Mouse (Mus musculus): ENCODE data around the gene Cnot11. TPM values are rescaled to one million over a fixed set of nuclear protein-coding genes. Genes with fewer than 3 reads are reported as not detected.

Gene Cnot11
- total RNA-seq, 2 experiments from 2014 or later: 24.4 to 26.4 TPM

DNA sequence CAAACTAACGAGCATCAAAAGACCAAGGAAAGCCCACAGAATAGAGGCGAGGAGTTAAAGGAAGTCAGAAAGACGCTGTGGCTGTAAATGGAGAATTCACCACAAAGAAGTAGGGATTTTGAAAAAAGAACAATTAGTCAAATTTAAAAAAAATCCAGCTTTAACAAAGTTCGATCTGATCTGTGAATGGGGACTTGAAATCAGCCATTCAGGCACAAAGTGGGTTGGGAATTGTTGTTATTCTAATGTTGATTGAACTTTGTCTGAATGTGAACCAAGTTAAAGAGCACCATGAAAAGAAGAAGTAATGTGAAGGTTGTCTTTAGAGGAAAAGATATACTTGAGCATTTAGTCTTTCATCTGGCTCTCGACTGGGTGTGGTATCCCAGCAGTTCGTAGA lies 6.5 kb upstream of the Cnot11 start:
- intact Hi-C loops (cut with DNase I): loop anchor here (10.0 kb wide), 1 partner anchor 324 kb away; no protein-coding TSS in a partner anchor
- DNase-seq (ENCODE audit: extremely low spot score in 1 of 2, low spot score in 2 of 2): no peak

DNA sequence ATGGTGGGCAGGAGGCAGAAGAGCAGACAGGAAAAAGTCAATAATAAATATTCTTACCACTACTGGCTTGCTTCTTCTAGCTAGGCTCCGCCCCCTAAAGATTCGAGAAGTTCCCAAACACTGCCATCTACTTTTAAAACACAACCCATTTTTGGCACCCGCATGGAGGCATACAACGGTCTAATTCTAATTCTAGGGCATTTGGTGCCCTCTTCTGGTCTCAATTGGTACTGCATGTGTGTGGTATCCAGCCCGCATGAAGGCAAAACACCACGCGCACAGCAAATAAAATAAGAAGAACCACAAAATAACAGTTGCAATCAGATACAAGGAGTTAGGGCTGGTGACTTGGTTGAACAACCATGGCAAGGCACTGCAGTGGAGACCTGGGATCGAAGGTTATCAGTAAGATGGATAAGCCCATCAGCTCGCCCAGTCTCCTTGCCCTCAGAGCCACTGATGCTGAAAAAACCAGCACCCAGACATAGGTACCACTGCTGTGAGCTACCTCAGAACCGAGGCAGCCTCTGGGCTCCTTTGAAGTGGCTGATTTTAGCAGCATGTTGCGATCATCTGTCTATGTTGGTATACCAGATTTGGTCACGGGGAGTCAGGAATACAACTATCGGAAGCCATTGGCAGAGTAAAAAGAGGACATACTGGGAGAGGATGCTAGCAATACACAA lies 4.4 kb upstream of the Cnot11 start:
- intact Hi-C loops (cut with DNase I): loop anchor here (10.0 kb wide), 1 partner anchor 636 kb away; the partner anchor contains the start of gene Chst10

DNA sequence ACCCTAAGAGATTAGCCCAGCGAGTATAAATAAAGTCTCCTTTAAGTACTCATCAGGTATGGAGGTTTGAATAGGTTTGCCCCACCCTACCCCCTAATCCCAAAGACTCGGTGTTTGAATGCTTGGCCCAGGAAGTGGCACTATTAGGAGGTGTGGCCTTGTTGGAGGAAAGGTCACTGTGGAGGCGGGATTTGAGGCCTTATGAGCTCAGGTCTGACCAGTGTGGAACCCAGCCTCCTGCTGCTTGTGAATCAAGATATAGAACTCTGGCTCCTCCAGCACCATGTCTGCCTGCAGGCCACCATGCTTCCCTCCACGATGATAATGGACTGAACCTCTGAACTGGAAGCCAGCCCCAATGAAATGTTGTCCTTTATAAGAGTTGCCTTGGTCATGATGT lies 3.8 kb upstream of the Cnot11 start:
- intact Hi-C loops (cut with DNase I): loop anchor here (10.0 kb wide), 1 partner anchor 636 kb away; the partner anchor contains the start of gene Chst10
- DNase-seq (ENCODE audit: extremely low spot score in 1 of 2, low spot score in 2 of 2): no peak

More for the DNA sequence above, 4.4 kb upstream of the Cnot11 start:
- DNase-seq (ENCODE audit: extremely low spot score in 1 of 2, low spot score in 2 of 2): peak; percentile 77 to 80

DNA sequence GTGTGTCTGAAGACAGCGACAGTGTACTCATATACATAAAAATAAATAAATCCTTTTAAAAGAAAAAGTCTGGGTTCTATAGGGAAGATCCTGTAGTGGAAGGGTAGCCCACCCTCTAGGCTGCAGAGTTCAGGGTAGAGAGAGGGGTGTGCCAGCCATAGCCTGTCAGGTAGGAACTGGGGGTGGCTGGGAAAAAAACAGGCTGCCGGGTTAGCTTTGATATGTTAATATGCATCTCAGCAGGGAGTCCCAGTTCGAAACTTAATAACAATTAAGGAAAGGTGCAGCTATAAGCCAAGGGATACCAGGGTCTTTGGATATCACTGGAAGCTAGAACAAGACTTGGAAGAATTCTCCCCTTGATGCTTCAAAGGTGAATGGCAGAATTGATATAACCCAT lies 875 bp upstream of the Cnot11 start:
- intact Hi-C loops (cut with DNase I): loop anchor here (10.0 kb wide), 1 partner anchor 639 kb away; the partner anchor contains the start of gene Chst10
- no peak for DNase-seq (ENCODE audit: extremely low spot score in 1 of 2, low spot score in 2 of 2)

DNA sequence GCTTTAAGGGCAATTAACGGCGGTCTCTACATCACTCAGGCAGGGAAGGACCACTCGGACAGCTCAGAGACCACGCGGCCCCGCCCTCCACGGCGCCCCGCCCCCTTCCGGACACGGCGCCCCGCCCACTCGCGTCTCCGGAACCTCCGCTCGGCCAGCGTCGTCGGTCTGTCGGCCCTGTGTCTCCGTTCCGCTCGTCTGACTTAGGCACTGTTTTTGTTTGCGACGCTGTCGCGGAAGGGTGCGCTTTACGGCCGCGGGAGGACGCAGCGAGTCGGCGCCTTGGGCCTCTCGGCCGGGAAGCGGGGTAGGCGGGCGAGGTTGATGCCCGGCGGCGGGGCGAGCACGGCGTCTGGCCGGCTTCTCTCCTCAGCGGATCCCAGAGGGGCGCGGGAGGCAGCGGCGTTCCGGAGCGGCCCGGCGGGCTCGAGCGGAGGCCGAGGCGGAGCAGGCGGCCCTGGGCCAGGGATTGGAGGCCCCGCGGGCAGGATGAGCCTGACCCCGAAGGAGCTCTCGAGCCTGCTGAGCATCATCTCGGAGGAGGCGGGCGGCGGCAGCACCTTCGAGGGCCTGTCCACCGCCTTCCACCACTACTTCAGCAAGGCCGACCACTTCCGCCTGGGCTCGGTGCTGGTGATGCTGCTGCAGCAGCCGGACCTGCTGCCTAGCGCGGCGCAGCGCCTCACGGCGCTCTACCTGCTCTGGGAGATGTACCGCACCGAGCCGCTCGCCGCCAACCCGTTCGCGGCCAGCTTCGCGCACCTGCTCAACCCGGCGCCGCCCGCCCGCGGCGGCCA lies 921 bp downstream of the Cnot11 start:
- intact Hi-C loops (cut with DNase I): loop anchor here (10.0 kb wide), 1 partner anchor 641 kb away; the partner anchor contains the start of gene Chst10
- peak; percentile 97 to 98 for DNase-seq (ENCODE audit: extremely low spot score in 1 of 2, low spot score in 2 of 2)

DNA sequence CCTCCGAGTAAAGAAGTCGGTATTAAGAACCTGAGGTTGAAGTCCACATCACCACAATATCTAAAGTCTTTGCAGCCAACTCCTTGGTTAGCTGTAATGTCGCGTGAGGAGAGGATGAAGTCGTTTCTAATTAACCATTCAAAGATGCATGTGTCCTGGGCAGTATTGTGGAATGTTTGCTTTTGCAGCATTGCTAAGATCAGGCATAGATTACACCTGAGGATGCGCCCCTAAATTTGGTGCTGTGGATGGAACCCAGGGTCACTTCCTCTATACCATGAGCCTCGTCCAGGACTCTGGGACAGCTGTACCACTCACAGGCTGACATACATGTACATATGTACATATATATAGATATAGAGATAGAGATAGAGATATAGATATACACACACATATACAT lies 1.9 kb downstream of the Cnot11 start:
- no peak for DNase-seq (ENCODE audit: extremely low spot score in 1 of 2, low spot score in 2 of 2)
- intact Hi-C loops (cut with DNase I): loop anchor here (10.0 kb wide), 1 partner anchor 642 kb away; the partner anchor contains the start of gene Chst10

DNA sequence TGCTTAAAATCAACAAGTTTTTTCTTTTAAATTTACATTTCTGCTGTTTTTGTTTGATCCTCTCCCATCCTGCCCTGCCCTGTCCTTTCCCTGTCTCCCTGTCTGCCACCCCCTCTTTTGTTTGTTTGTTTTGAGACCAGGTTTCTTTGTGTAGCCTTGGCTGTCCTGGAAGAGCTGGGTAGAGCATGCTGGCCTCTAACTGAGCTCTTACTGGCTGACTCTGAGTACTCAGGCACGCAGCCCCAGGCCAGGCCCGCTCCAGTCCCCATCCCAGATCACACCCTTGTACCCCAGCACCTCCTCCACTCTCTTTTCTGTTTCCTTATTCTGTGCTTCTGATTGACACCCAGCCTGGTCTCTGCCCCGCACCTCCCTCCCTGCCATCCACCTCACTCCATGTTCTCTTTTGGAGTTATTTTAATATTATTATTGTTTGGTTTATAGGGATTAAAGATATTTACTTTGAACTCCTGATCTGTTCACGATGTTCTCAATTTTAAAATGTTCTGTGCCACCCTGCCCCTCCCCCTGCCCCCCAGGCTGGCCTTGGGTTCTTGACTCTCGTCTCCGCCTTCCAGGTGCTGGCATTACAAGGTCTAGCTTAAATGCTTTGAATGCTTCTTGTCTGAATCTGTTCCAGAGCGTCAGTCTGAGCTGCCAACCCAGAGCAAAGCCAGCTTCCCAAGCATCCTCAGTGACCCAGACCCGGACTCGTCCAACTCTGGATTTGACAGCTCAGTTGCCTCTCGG lies 3.0 kb downstream of the Cnot11 start:
- no peak for DNase-seq (ENCODE audit: extremely low spot score in 1 of 2, low spot score in 2 of 2)
- intact Hi-C loops (cut with DNase I): loop anchor here (10.0 kb wide), 1 partner anchor 643 kb away; the partner anchor contains the start of gene Chst10

DNA sequence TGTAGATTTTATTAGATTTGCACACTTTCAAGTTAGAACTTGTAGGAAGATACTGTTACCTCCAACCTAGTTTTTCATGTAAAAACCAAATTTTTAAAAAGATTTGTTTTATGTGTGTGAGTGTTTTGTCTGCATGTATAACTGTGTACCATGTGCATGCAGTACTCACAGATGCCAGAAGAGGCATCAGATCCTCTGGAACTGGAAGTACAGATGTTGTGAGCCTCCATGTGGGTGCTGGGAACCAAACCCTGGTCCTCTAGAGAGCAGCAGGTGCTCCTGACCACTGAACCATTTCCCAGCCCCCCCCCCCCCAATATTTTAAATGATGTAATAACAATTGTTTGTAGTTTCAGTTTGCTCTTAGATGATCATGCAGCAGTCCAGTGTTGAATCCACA lies 5.8 kb downstream of the Cnot11 start:
- intact Hi-C loops (cut with DNase I): no loop called here
- DNase-seq (ENCODE audit: extremely low spot score in 1 of 2, low spot score in 2 of 2): no peak

DNA sequence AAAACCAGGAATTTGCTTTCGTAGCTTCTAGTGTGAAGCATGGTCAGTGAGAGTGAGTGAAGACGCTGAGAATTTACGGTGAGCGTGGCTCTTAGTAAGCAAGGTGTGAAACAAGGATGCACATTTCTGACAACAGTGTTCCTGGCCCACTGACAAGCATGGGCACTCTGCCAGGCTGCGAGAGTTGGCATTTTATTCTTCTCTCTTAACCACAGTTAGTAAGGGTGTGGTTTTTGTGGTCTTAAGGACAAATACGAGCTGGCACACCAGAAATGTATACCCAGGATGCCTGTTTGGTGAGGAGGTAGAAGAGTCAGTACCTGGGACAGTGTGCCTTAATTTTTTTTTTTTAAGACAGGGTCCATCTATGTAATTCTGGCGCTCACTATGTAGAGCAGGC lies 10.8 kb downstream of the Cnot11 start:
- intact Hi-C loops (cut with DNase I): no loop called here
- DNase-seq (ENCODE audit: extremely low spot score in 1 of 2, low spot score in 2 of 2): peak in 1 of 2 experiments; percentile 39

DNA sequence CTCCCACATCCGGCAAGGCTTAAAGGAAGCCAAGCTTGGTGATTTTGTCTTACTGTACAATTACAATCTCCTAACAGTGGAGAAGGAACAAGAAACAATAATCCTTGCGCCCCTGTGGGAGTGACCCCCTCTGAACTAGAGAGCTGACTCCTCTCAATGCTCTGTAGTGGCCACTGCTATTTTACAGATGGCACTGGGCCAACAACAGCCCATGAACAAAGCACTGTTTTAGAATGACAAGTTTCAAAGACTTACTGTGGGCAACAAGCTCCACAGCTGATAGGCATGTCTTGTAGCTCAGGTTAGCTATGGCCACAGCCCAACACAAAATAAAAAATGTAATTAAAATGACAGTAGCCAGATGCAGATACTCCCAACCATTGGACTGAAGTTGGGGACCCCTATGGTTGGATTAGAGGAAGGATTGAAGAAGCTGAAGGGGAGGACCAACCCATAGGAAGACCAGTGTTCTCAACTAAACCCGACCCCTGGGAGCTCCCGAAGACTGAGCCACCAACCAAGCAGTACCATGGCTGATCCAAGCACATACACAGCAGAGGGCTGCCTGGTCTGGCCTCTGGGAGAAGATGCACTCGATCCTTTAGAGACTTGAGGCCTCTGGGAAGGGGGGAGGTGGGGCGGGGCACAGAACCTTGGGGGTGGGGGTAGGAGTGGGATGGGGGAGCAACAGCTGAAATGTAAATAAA lies 11.5 kb downstream of the Cnot11 start:
- DNase-seq (ENCODE audit: extremely low spot score in 1 of 2, low spot score in 2 of 2): no peak
- intact Hi-C loops (cut with DNase I): no loop called here

DNA sequence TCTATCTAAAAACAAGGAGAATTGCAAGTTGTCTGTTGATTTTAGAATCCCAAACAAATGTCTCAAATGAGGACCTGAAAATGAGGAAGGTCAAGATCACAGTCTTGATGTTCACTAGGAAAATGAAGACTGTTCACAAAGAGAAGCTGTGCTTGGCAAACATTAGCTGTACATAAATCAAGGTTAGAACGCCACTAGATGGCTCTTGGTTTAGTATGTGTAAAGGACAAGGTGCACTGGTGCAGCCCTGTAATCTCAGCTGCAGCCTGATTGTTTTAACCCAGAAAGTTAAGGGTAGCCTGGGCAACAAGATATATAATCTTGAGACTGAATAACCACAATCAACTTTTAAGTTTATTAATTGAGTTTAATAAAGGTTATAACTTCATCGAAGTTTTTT lies 12.4 kb downstream of the Cnot11 start:
- intact Hi-C loops (cut with DNase I): no loop called here
- DNase-seq (ENCODE audit: extremely low spot score in 1 of 2, low spot score in 2 of 2): no peak

DNA sequence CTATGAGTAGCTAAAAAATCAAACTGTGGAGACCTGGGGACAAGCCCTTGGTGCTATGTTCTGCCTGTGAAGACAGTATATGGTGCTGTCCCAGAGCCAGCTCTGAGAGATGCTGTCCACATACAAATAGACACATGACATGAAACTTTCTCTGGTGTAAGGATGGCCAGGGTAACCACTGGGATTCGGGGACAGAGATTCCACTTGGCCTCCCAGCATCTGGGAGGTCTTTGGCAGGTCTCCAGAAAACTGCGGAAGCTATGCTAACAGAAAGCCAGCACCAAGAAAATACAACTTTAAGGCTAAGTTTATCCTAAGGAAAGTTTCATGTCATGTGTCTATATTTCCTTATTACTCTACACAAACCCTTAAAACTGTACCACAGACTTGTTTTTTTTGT lies 15.0 kb downstream of the Cnot11 start:
- DNase-seq (ENCODE audit: extremely low spot score in 1 of 2, low spot score in 2 of 2): peak in 1 of 2 experiments; percentile 60
- intact Hi-C loops (cut with DNase I): no loop called here

DNA sequence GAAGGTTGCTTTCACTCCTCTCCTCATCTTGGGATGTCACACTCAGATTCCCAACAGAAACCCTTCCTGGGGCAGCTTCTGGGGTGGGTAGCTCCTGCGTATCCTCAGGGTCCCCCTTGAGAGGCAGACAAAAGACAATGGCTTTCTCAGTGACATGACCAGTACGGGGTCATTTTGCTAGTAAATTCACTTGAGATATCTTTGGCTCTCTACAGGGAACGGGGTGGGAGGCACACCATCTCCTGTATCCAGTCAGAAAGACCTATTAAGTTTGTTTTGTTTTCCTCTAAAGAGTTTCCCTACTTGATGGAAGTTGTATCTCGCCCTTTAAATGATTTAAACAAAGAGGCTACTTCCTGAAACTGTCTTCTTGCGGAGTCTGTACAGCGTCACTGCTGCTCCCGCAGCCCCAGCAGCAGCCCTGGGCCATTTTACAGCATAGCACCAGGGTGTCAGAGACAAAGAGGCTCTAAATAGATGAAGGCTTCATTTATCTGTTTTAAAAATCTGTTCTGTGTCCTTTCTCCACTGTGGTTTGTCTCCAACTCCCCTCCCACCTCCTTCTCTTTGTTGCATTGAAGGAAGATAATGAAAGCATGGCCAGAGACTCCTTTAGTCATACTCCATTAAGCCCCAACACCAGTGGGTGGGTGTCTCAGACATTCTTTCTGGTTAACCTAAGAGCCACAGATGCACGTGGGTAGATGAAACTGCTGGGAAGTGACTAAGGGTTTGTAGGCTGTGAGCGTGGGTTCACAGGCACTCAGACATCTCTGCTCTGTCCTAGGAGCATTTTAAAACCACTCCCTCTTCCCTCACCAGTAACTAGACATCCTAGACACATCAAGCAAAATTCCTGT lies 21.0 kb downstream of the Cnot11 start:
- intact Hi-C loops (cut with DNase I): no loop called here
- no peak for DNase-seq (ENCODE audit: extremely low spot score in 1 of 2, low spot score in 2 of 2)

DNA sequence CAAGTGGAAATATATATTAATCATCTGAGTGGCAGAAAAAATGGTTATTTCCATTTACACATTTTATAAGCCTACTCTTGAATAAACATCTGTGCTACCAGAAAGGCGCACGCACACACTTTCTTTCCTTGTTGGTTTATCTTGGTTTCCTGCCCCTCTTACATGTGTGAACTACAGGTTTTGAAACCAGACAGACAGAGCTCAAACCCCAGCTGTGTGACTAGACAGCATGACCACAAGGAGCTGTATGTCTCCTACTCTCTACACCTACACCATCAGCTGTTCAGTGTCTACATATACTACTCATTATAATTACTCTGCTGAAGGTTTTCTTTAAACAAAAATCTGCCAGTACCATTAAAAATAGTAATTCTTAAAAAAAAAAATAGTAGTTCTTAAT lies 24.2 kb downstream of the Cnot11 start:
- DNase-seq (ENCODE audit: extremely low spot score in 1 of 2, low spot score in 2 of 2): no peak
- intact Hi-C loops (cut with DNase I): no loop called here

DNA sequence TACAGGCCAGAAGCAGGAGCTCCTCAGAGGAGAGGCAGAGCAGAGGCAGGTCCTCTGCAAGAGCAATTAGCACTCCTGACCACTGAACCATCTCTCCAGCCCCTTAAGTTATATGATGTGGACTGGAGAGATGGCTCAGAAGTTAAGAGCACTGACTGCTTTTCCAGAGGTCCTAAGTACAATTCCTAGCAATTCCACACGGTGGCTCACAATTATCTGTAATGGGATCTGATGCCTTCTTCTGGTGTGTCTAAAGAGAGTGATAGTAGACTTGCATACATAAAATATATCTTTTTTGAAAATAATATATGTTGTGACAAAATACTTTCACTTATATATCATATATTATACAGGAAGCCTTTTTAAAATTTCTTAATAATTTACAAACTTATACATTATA lies 27.1 kb downstream of the Cnot11 start:
- intact Hi-C loops (cut with DNase I): no loop called here

DNA sequence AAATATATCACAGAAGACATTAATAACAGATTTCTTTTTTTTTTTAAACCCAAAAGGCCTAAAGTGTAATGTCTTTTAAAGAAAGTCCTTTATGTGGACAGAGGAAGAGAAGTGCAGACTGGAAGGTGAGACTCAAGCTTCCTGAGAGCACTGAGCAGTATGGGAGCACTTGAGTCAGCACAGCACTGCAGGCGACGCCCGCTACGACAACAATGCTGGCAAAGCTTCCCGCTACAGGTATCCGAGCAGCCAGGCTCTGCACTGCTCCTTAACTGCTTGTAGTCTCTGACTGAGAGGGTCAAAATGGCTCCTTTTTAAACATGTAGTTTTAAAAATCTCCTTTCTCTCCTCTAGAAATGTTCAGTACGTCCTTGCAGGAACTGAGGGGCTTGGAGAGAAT lies 28.4 kb downstream of the Cnot11 start:
- intact Hi-C loops (cut with DNase I): no loop called here
- DNase-seq (ENCODE audit: extremely low spot score in 1 of 2, low spot score in 2 of 2): no peak

More for the DNA sequence above, 27.1 kb downstream of the Cnot11 start:
- no peak for DNase-seq (ENCODE audit: extremely low spot score in 1 of 2, low spot score in 2 of 2)

DNA sequence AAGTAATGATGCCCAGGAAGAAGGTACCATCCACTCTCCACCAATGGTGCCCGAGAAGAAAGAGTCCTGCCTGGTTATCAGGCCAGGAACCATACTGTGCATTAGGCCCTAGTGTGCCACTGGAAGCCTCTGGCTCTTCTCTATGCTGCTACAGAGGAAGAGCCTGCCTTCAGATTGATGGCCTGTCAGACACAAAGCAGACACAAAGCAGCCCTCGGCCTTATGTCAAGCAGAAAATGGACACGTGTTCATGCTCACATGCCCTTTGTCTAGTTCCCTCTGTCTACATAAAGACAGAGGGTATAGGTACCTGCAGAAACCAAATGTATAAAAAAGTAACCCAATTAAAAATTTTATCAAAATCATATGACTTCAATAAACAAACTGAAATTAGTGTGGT lies 29.8 kb downstream of the Cnot11 start:
- DNase-seq (ENCODE audit: extremely low spot score in 1 of 2, low spot score in 2 of 2): no peak

DNA sequence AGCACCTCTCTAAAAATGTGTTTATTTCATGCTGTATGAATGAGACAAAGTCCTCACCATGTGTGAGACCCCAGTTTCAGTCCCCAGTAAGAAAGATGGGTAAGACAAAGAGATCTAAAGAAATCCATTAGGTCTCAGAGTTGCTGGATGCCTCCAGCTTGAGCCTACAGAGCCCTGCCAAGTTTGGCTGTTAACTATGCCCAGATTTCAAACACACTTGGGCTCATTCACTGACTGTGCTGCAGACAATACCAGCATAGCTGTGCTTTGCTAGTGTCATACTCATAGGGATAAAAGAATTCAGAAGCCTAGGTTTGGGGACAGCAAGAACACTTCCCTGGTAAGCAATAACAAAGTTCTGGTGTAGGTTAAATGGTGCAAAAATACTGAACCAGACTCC lies 33.3 kb downstream of the Cnot11 start:
- no peak for DNase-seq (ENCODE audit: extremely low spot score in 1 of 2, low spot score in 2 of 2)
- intact Hi-C loops (cut with DNase I): no loop called here

More for the DNA sequence above, 29.8 kb downstream of the Cnot11 start:
- intact Hi-C loops (cut with DNase I): no loop called here

Measured in left cerebral cortex, postnatal 10 days (tissue).